Mouse (Mus musculus): ENCODE results near the gene Btbd7.

DNA sequence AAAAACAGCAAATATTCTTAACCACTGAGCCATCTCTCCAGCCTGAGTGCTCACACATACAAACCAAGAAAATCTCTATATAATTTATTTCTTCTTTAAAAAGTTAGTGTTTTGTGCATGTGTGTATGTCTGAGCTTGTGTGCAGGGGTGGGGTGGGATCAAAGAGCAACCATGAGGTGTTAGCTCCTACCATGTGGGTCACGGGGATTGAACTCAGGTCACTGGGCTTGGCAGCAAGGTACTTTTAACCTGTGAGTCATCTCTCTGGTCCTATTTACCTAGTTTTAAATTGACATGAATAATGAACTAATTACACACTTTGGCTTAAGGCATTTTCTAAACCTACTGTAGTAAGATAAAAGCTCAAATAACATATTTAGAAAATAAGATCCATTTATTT, 51.9 kb downstream of the Btbd7 start:
- TF ChIP-seq TAL1 (IDR thresholded peaks at IDR 0.05; ENCODE audit: low read length) = no peak
- no peak for TF ChIP-seq GATA1 (IDR thresholded peaks at IDR 0.05; ENCODE audit: low read length)

Measured in erythroblast, embryonic 14.5 days (primary cell).